Mouse (Mus musculus) heart, postnatal 25 days (tissue): ENCODE measurements around the gene Nppa. TPM values are rescaled to one million over a fixed set of nuclear protein-coding genes. Genes with fewer than 3 reads are reported as not detected.
"Not testable (repeated sequence)": the region's sequence is repeated elsewhere in the genome, so short reads cannot be mapped to it uniquely, and the experiment has no call there.

Source experiments
- DNase-seq: peaks from one replicate; pipeline ENCODE4 v3.0.0; 2022; ENCODE audit warnings: low spot score
- intact Hi-C: fragments of 180-260 bp; cut with DNase I; formaldehyde crosslinking; loops from one replicate; pipeline ENCODE4 v1.15.1; 2025
- total RNA-seq, 2 experiments: library from RNA; stranded (reverse); gene quantifications; 2 replicates each; pipeline ENCODE4 v1.2.3; 2021

Gene Nppa
- total RNA-seq, 2 experiments from 2014 or later: 2,183 to 2,475 TPM

- intact Hi-C loops: loop anchor here (1.0 kb wide), 1 partner anchor 48 kb away; no protein-coding TSS in a partner anchor
- DNase-seq: no peak
Measured at GRCm38 (mm10) chr4:148008412-148008811, 7.9 kb downstream of the Nppa start.

- no peak for DNase-seq
- intact Hi-C loops: no loop called here
Measured at GRCm38 (mm10) chr4:148009641-148010040, 9.1 kb downstream of the Nppa start.

- no peak for DNase-seq
- intact Hi-C loops: no loop called here
Measured at GRCm38 (mm10) chr4:148011332-148011731, 10.8 kb downstream of the Nppa start.

- intact Hi-C loops: no loop called here
- DNase-seq: no peak
Measured at GRCm38 (mm10) chr4:148012216-148012615, 11.7 kb downstream of the Nppa start.

GRCm38 (mm10) chr4:148015418-148015817 is 14.9 kb downstream of the Nppa start:
- DNase-seq: no peak
- intact Hi-C loops: no loop called here

GRCm38 (mm10) chr4:148016981-148017380 is 16.5 kb downstream of the Nppa start:
- no peak for DNase-seq
- intact Hi-C loops: no loop called here

- intact Hi-C loops: no loop called here
- no peak for DNase-seq
Measured at GRCm38 (mm10) chr4:148018410-148018809, 17.9 kb downstream of the Nppa start.

GRCm38 (mm10) chr4:148024003-148024402 is 23.5 kb downstream of the Nppa start:
- intact Hi-C loops: no loop called here
- DNase-seq: no peak

- intact Hi-C loops: no loop called here
- no peak for DNase-seq
Measured at GRCm38 (mm10) chr4:148029297-148029696, 28.8 kb downstream of the Nppa start.

- intact Hi-C loops: no loop called here
- DNase-seq: no peak
Measured at GRCm38 (mm10) chr4:148030506-148030905, 30.0 kb downstream of the Nppa start.

GRCm38 (mm10) chr4:148033858-148034410 is 33.4 kb downstream of the Nppa start:
- intact Hi-C loops: no loop called here
- DNase-seq: no peak

- intact Hi-C loops: no loop called here
- DNase-seq: no peak
Measured at GRCm38 (mm10) chr4:148035440-148035839, 34.9 kb downstream of the Nppa start.

GRCm38 (mm10) chr4:148038079-148038599 is 37.6 kb downstream of the Nppa start:
- no peak for DNase-seq
- intact Hi-C loops: no loop called here

- peak; percentile 99 for DNase-seq
- intact Hi-C loops: no loop called here
Measured at GRCm38 (mm10) chr4:148038600-148039253, 38.2 kb downstream of the Nppa start, which contains the start of the genes Clcn6 and Mthfr. Gene Clcn6 (minus strand): TSS chr4:148038821. Gene Mthfr (plus strand): TSS chr4:148039077.

- intact Hi-C loops: no loop called here
- no peak for DNase-seq
Measured at GRCm38 (mm10) chr4:148039254-148040028, 38.9 kb downstream of the Nppa start.

GRCm38 (mm10) chr4:148040029-148040830 is 39.7 kb downstream of the Nppa start:
- intact Hi-C loops: no loop called here
- DNase-seq: no peak

- DNase-seq: peak; percentile 73
- intact Hi-C loops: no loop called here
Measured at GRCm38 (mm10) chr4:148040933-148041610, 40.5 kb downstream of the Nppa start.

GRCm38 (mm10) chr4:148041611-148042191 is 41.2 kb downstream of the Nppa start:
- DNase-seq: peak; percentile 24
- intact Hi-C loops: no loop called here

- intact Hi-C loops, DNase-seq: not testable (repeated sequence)
Measured at GRCm38 (mm10) chr4:148043327-148043726, 42.8 kb downstream of the Nppa start.
